Mouse (Mus musculus): ENCODE data around the gene Ankrd45. TPM values are rescaled to one million over a fixed set of nuclear protein-coding genes. Genes with fewer than 3 reads are reported as not detected.

Ankrd45 gene
- total RNA-seq (2014; rRNA removed) (30.1 and 37.5 TPM in 2 replicates), polyA plus RNA-seq (2015; fragmentation: Nextera tagmentation; extraction: Ambion mirVana) (28.7 and 30.5 TPM in 2 replicates)

DNA sequence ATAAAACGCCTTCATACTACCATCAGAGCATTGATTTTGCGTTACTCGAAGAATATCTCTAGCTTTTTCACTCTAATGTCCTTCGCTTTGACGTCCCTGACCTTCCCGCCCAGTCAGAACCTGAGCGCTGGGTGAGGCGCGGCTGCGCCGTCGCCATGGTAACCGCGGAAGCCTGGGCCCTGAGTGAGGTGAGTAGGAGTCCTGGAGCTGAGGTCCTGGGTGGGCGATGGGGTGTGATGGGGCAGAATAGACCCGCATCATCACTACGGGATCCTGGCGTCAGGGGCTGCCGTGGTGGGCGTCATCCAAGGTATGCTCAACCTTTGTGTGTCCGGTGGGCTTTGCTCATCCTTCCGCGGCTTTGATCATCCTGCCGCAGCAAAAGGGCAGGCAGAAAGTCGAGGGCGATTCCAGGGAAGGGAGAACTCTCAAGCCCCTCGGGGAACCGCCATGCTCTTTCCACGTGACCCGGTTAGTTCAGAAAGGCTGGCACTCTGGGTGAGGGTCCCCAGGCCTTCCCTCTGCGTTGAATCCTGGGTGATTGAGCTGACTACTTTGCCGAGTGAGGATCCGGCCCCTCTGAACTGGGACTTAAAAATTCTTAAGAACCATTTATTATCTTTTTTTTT is at the start of gene Ankrd45:
Ankrd45 (plus strand) TSS at position 161 of the 629 bp plus-strand sequence.
- Histone ChIP-seq H3K4me1 (ENCODE audit: insufficient read depth, low read length) (no peaks in the 10 kb centered on the region; the same call in 1 of the 2 replicates), H3K9ac (replicated peaks; ENCODE audit: low read length, poor library complexity, severe bottlenecking) (peak within 1 kb of the TSS; percentile 74), H3K9me3 (ENCODE audit: low read length) (no peaks in the 10 kb centered on the region), H3K27me3 (ENCODE audit: insufficient read depth, low read length) (0 out of 2 replicates have a peak, but pooled peaks cover 4% of the 10 kb centered on the region), H3K27ac (ENCODE audit: low read depth, low read length) (peak within 1 kb of the TSS; percentile 47; the same call in 1 of the 2 replicates), H3K4me2 (ENCODE audit: low read depth, low read length, poor library complexity, severe bottlenecking) (peak within 1 kb of the TSS; percentile 78), H3K36me3 (ENCODE audit: insufficient read depth, low read length) (no peaks in the 10 kb centered on the region), H3K4me3 (ENCODE audit: low read depth, low read length) (peak within 1 kb of the TSS; percentile 57)
- WGBS, result 3% methylated on average over 33 of the region's 33 CpGs
- TF ChIP-seq CTCF (IDR thresholded peaks at IDR 0.05), result no peak
- ATAC-seq (ENCODE audit: low FRiP score) (peak; percentile 95), DNase-seq (ENCODE audit: low spot score) (peak; percentile 59)

DNA sequence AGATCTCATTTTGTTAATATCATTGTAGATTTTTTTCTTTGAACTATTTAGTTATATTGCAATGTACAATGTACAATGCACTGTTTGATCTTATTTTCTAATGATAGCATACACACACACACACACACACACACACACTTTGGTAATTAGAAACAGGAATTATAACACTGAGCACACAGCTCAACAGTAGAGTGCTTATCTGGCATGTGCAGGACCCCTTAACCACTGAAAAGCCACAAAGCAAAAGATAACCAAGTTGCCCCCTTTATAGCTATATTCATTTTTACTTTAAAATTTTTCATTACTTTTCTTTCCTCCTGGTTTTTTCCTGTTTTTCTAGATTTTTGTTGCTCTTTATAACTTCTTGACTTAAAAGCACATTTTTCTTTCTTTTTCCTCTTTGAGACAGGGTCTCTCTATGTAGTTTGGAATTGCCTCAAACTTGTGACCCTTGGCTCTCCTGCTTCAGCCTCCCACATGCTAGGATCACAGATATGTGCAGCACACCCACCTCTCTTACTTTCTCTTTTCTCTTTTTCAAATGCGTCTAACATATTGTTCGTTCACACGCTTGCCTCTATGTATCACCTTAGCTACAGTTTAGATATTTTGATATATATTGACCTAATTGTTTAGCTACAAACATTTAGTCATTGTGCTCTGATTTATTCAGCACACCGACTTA is 42.6 kb upstream of the Ankrd45 start:
- Histone ChIP-seq H3K9me3 (ENCODE audit: low read length) (no peaks in the 10 kb centered on the region), H3K27ac (ENCODE audit: low read depth, low read length) (no peak overlapping the region), H3K4me1 (ENCODE audit: insufficient read depth, low read length) (no peaks in the 10 kb centered on the region), H3K36me3 (ENCODE audit: insufficient read depth, low read length) (peaks cover 10% of the 10 kb centered on the region), H3K27me3 (ENCODE audit: insufficient read depth, low read length) (no peaks in the 10 kb centered on the region), H3K9ac (replicated peaks; ENCODE audit: low read length, poor library complexity, severe bottlenecking) (no peak overlapping the region), H3K4me2 (ENCODE audit: low read depth, low read length, poor library complexity, severe bottlenecking) (no peak overlapping the region), H3K4me3 (ENCODE audit: low read depth, low read length) (no peak overlapping the region)
- no peak for TF ChIP-seq CTCF (IDR thresholded peaks at IDR 0.05)
- DNase-seq (ENCODE audit: low spot score), result no peak
- no peak for ATAC-seq (ENCODE audit: low FRiP score)
- 98% methylated on average over 4 of the region's 4 CpGs for WGBS

DNA sequence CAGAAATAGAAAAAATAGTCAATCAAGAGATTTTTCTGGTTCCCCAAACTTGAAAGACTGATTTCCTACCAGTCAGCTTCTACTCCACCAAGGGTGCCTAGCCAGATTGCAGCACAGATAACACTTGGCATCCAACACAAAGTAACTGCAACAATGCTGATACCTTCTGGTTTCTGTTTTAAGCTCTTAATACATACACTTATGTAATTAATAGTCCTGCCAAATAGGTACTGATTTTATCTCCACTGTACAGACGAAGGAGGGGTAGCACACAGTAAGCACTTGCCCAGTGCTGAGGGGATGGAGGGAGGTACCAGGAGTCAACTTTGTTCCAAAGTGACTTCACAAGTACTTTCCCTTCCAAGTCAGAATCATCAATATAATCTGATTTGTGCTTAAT is 38.6 kb upstream of the Ankrd45 start:
- no peak for ATAC-seq (ENCODE audit: low FRiP score)
- H3K9me3 ChIP-seq (ENCODE audit: low read length), result no peaks in the 10 kb centered on the region

DNA sequence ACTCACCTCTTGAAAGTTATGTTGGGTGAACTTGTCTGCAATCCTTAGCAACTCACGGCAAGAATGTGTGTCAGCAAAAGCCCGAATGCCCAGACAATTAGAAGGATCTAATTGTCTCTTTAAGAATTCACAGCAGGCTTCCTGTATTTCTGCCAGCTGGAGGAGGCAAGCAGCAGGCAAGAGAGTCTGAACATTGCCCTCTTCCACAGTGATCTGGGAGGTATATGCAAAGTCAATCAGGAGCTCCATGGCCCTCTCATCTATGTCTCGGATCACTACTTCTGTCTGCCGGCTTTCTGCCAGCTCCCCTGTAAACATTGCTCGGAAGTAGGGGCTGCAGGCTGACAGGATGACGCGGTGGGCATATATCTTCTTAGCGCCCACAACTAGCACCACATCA is 33.3 kb upstream of the Ankrd45 start:
- 89% methylated on average over 8 of the region's 8 CpGs for WGBS
- ATAC-seq (ENCODE audit: low FRiP score) (no peak), DNase-seq (ENCODE audit: low spot score) (peak; percentile 1)
- Histone ChIP-seq H3K9me3 (ENCODE audit: low read length) (no peaks in the 10 kb centered on the region), H3K27ac (ENCODE audit: low read depth, low read length) (no peak overlapping the region), H3K4me3 (ENCODE audit: low read depth, low read length) (no peak overlapping the region), H3K4me1 (ENCODE audit: insufficient read depth, low read length) (no peaks in the 10 kb centered on the region), H3K27me3 (ENCODE audit: insufficient read depth, low read length) (no peaks in the 10 kb centered on the region), H3K9ac (replicated peaks; ENCODE audit: low read length, poor library complexity, severe bottlenecking) (no peak overlapping the region), H3K36me3 (ENCODE audit: insufficient read depth, low read length) (peaks cover 8% of the 10 kb centered on the region), H3K4me2 (ENCODE audit: low read depth, low read length, poor library complexity, severe bottlenecking) (no peak overlapping the region)
- no peak for TF ChIP-seq CTCF (IDR thresholded peaks at IDR 0.05)

More for the DNA sequence above, 38.6 kb upstream of the Ankrd45 start:
- no peaks in the 10 kb centered on the region for H3K27me3 ChIP-seq (ENCODE audit: insufficient read depth, low read length)
- peaks cover 3% of the 10 kb centered on the region; the same call in 1 of the 2 replicates for H3K36me3 ChIP-seq (ENCODE audit: insufficient read depth, low read length)
- no peak for DNase-seq (ENCODE audit: low spot score)
- H3K4me1 ChIP-seq (ENCODE audit: insufficient read depth, low read length), result no peaks in the 10 kb centered on the region
- no peak overlapping the region for H3K4me2 ChIP-seq (ENCODE audit: low read depth, low read length, poor library complexity, severe bottlenecking)
- TF ChIP-seq CTCF (IDR thresholded peaks at IDR 0.05), result no peak
- WGBS, result 91% methylated on average over 1 of the region's 1 CpGs
- H3K27ac ChIP-seq (ENCODE audit: low read depth, low read length), result no peak overlapping the region
- H3K9ac ChIP-seq (replicated peaks; ENCODE audit: low read length, poor library complexity, severe bottlenecking), result no peak overlapping the region
- no peak overlapping the region for H3K4me3 ChIP-seq (ENCODE audit: low read depth, low read length)

DNA sequence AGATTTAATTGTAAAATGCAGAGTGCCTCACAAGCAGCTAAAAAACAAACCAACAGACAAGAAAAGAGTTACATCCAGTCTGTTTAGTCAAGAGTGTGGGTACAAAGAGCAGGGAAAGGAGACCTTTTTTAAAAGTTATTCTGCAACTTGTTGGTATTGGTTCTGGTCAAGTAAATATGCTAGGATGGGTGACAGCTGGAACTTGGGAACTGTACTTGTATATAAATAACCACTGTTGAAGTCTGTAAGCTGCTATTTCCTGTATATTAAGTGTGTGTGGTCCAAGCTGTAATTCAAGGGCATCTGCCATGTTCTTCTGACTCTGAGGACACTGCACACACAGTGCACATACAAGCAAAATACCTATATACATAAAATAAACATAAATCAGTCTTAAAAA is 27.9 kb upstream of the Ankrd45 start:
- no peak overlapping the region for H3K4me3 ChIP-seq (ENCODE audit: low read depth, low read length)
- no peak for TF ChIP-seq CTCF (IDR thresholded peaks at IDR 0.05)
- ATAC-seq (ENCODE audit: low FRiP score) (no peak), DNase-seq (ENCODE audit: low spot score) (no peak)
- H3K27me3 ChIP-seq (ENCODE audit: insufficient read depth, low read length), result no peaks in the 10 kb centered on the region
- no peak overlapping the region for H3K4me2 ChIP-seq (ENCODE audit: low read depth, low read length, poor library complexity, severe bottlenecking)
- no peaks in the 10 kb centered on the region for H3K9me3 ChIP-seq (ENCODE audit: low read length)
- H3K27ac ChIP-seq (ENCODE audit: low read depth, low read length), result no peak overlapping the region
- H3K4me1 ChIP-seq (ENCODE audit: insufficient read depth, low read length), result no peaks in the 10 kb centered on the region
- H3K36me3 ChIP-seq (ENCODE audit: insufficient read depth, low read length), result peaks cover 2% of the 10 kb centered on the region
- no peak overlapping the region for H3K9ac ChIP-seq (replicated peaks; ENCODE audit: low read length, poor library complexity, severe bottlenecking)
